Mouse (Mus musculus): ENCODE data around the gene Prl2c2. TPM values are rescaled to one million over a fixed set of nuclear protein-coding genes. Genes with fewer than 3 reads are reported as not detected.
"Not testable (repeated sequence)": the region's sequence is repeated elsewhere in the genome, so short reads cannot be mapped to it uniquely, and the experiment has no call there.

The Prl2c2 gene
- 0.47 TPM in 1 of 2 replicates, not detected in the other for polyA plus RNA-seq (2015; fragmentation: Nextera tagmentation; extraction: Ambion mirVana)

GRCm38 (mm10) chr13:13005283-13005682 is at the start of gene Prl2c2:
Prl2c2 (minus strand) TSS chr13:13005383.
- not testable (repeated sequence) for H3K4me1 ChIP-seq (replicated peaks); H3K27me3 ChIP-seq (replicated peaks); ATAC-seq; H3K4me3 ChIP-seq (replicated peaks); H3K36me3 ChIP-seq; H3K9ac ChIP-seq; H3K27ac ChIP-seq; H3K4me2 ChIP-seq (replicated peaks); H3K9me3 ChIP-seq
- WGBS, result 68% methylated on average over 2 of the region's 2 CpGs

GRCm38 (mm10) chr13:13025872-13026271 is 20.7 kb upstream of the Prl2c2 start:
- 68% methylated on average over 3 of the region's 3 CpGs for WGBS
- H3K27ac ChIP-seq; H3K4me1 ChIP-seq (replicated peaks); H3K9me3 ChIP-seq; H3K9ac ChIP-seq; H3K27me3 ChIP-seq (replicated peaks); H3K4me2 ChIP-seq (replicated peaks); H3K36me3 ChIP-seq; H3K4me3 ChIP-seq (replicated peaks); ATAC-seq: not testable (repeated sequence)

GRCm38 (mm10) chr13:13013993-13014549 is 8.9 kb upstream of the Prl2c2 start:
- H3K9me3 ChIP-seq; H3K4me2 ChIP-seq (replicated peaks); H3K27ac ChIP-seq; H3K4me1 ChIP-seq (replicated peaks); H3K9ac ChIP-seq; H3K36me3 ChIP-seq; ATAC-seq; H3K27me3 ChIP-seq (replicated peaks); H3K4me3 ChIP-seq (replicated peaks): not testable (repeated sequence)
- 88% methylated on average over 2 of the region's 2 CpGs for WGBS

Other genes starting within 250 kb of the Prl2c2 start
- gene Prl2c3, start 205.3 kb downstream of the Prl2c2 start, polyA plus RNA-seq (2015; fragmentation: Nextera tagmentation; extraction: Ambion mirVana), result not detected in 2 replicates
- not detected in 2 replicates for gene Prl2c5, start 177.3 kb upstream of the Prl2c2 start, polyA plus RNA-seq (2015; fragmentation: Nextera tagmentation; extraction: Ambion mirVana)